Mouse (Mus musculus): ENCODE measurements around the gene Ikbip. TPM values are rescaled to one million over a fixed set of nuclear protein-coding genes. Genes with fewer than 3 reads are reported as not detected.

Ikbip gene
- total and polyA plus RNA-seq, 2 experiments from 2014 or later = 21.1 to 31.0 TPM

GRCm38 (mm10) chr10:91060742-91061141 lies 22.0 kb upstream of the Ikbip start:
- H3K9me3 ChIP-seq (replicated peaks; ENCODE audit: control insufficient read depth, low read length) = no peaks in the 10 kb centered on the region
- no peak overlapping the region for H3K4me2 ChIP-seq (ENCODE audit: low read depth, low read length)
- no peak overlapping the region for H3K27ac ChIP-seq (ENCODE audit: low read depth)
- H3K36me3 ChIP-seq (replicated peaks; ENCODE audit: control insufficient read depth, insufficient read depth, low read length) = peaks cover 29% of the 10 kb centered on the region
- H3K9ac ChIP-seq (replicated peaks; ENCODE audit: low read depth, low read length) = no peak overlapping the region
- ATAC-seq (ENCODE audit: insufficient read depth, low read depth) (peak; percentile 67), DNase-seq (ENCODE audit: low spot score) (peak; percentile 40)
- no peak for TF ChIP-seq EP300 (IDR thresholded peaks at IDR 0.05; ENCODE audit: low read depth)
- TF ChIP-seq CTCF (IDR thresholded peaks at IDR 0.05; ENCODE audit: low read depth) = peak; percentile 51
- H3K4me1 ChIP-seq (ENCODE audit: control insufficient read depth, insufficient read depth) = no peaks in the 10 kb centered on the region
- no peaks in the 10 kb centered on the region for H3K27me3 ChIP-seq (ENCODE audit: control insufficient read depth, insufficient read depth, low read length)
- H3K4me3 ChIP-seq (ENCODE audit: low read depth, low read length) = no peak overlapping the region
- WGBS = 32% methylated on average over 5 of the region's 5 CpGs

- H3K27me3 ChIP-seq (ENCODE audit: control insufficient read depth, insufficient read depth, low read length) = no peaks in the 10 kb centered on the region
- DNase-seq (ENCODE audit: low spot score) (no peak), ATAC-seq (ENCODE audit: insufficient read depth, low read depth) (no peak)
- no peaks in the 10 kb centered on the region for H3K9me3 ChIP-seq (replicated peaks; ENCODE audit: control insufficient read depth, low read length)
- no peak for TF ChIP-seq EP300 (IDR thresholded peaks at IDR 0.05; ENCODE audit: low read depth)
- TF ChIP-seq CTCF (IDR thresholded peaks at IDR 0.05; ENCODE audit: low read depth) = no peak
- no peak overlapping the region for H3K9ac ChIP-seq (replicated peaks; ENCODE audit: low read depth, low read length)
- H3K4me1 ChIP-seq (ENCODE audit: control insufficient read depth, insufficient read depth) = no peaks in the 10 kb centered on the region
- no peak overlapping the region for H3K4me3 ChIP-seq (ENCODE audit: low read depth, low read length)
- WGBS = 86% methylated on average over 6 of the region's 6 CpGs
- H3K27ac ChIP-seq (ENCODE audit: low read depth) = no peak overlapping the region
- no peak overlapping the region for H3K4me2 ChIP-seq (ENCODE audit: low read depth, low read length)
- peaks cover 42% of the 10 kb centered on the region for H3K36me3 ChIP-seq (replicated peaks; ENCODE audit: control insufficient read depth, insufficient read depth, low read length)
These were observed 20.4 kb upstream of the Ikbip start for GRCm38 (mm10) chr10:91062355-91062754.

DNA sequence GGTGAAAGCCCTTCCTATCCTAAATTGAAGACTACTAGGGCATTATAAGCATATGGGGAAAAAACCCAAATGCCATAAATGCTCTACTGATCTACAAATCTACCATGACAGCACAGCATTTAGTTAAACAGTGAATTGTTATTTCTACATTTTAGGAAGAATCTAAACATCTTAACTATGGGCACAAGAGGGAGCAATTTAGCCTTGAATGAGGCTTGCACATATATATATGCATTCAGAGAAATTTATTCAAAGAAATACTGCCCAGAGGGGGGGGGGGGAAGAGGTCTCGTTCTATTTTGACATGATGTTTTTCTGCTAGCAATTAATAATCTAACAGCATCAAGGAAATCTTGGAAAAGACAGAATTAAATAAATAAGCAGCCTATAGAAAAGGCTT lies 11.0 kb upstream of the Ikbip start:
- Histone ChIP-seq H3K9me3 (replicated peaks; ENCODE audit: control insufficient read depth, low read length) (no peaks in the 10 kb centered on the region), H3K27me3 (ENCODE audit: control insufficient read depth, insufficient read depth, low read length) (no peaks in the 10 kb centered on the region), H3K4me1 (ENCODE audit: control insufficient read depth, insufficient read depth) (no peaks in the 10 kb centered on the region), H3K4me2 (ENCODE audit: low read depth, low read length) (no peak overlapping the region), H3K27ac (ENCODE audit: low read depth) (no peak overlapping the region), H3K9ac (replicated peaks; ENCODE audit: low read depth, low read length) (no peak overlapping the region), H3K36me3 (replicated peaks; ENCODE audit: control insufficient read depth, insufficient read depth, low read length) (peaks cover 40% of the 10 kb centered on the region), H3K4me3 (ENCODE audit: low read depth, low read length) (no peak overlapping the region)
- WGBS = 36% methylated on average over 1 of the region's 1 CpGs
- TF ChIP-seq CTCF (IDR thresholded peaks at IDR 0.05; ENCODE audit: low read depth) (peak; percentile 32), EP300 (IDR thresholded peaks at IDR 0.05; ENCODE audit: low read depth) (no peak)
- ATAC-seq (ENCODE audit: insufficient read depth, low read depth) = no peak
- no peak for DNase-seq (ENCODE audit: low spot score)

DNA sequence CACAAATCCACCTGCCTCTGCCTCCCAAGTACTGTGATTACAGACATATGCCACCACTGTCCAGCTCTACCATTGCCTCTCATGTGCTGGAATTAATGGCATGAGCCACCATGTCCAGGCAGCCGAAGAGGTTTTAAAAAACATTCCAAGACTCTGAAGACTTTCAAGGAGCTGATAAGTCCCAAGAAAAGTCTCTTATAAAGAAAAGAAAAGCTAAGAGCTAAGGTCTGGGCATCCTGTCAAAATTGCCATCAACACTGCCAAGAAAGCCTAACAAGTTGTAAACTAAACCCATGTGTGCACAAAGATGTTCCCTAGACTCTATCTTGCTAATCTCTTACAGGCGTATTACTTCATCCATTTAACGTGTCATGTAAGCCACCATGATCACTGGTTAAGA lies 9.4 kb upstream of the Ikbip start:
- H3K9me3 ChIP-seq (replicated peaks; ENCODE audit: control insufficient read depth, low read length) = no peaks in the 10 kb centered on the region
- no peak overlapping the region for H3K27ac ChIP-seq (ENCODE audit: low read depth)
- TF ChIP-seq EP300 (IDR thresholded peaks at IDR 0.05; ENCODE audit: low read depth) = no peak
- TF ChIP-seq CTCF (IDR thresholded peaks at IDR 0.05; ENCODE audit: low read depth) = no peak
- ATAC-seq (ENCODE audit: insufficient read depth, low read depth) = no peak
- no peaks in the 10 kb centered on the region for H3K27me3 ChIP-seq (ENCODE audit: control insufficient read depth, insufficient read depth, low read length)
- H3K4me1 ChIP-seq (ENCODE audit: control insufficient read depth, insufficient read depth) = no peaks in the 10 kb centered on the region
- no peak for DNase-seq (ENCODE audit: low spot score)
- H3K4me2 ChIP-seq (ENCODE audit: low read depth, low read length) = no peak overlapping the region
- H3K4me3 ChIP-seq (ENCODE audit: low read depth, low read length) = no peak overlapping the region
- peaks cover 46% of the 10 kb centered on the region for H3K36me3 ChIP-seq (replicated peaks; ENCODE audit: control insufficient read depth, insufficient read depth, low read length)
- H3K9ac ChIP-seq (replicated peaks; ENCODE audit: low read depth, low read length) = no peak overlapping the region
- WGBS = 61% methylated on average over 3 of the region's 3 CpGs

DNA sequence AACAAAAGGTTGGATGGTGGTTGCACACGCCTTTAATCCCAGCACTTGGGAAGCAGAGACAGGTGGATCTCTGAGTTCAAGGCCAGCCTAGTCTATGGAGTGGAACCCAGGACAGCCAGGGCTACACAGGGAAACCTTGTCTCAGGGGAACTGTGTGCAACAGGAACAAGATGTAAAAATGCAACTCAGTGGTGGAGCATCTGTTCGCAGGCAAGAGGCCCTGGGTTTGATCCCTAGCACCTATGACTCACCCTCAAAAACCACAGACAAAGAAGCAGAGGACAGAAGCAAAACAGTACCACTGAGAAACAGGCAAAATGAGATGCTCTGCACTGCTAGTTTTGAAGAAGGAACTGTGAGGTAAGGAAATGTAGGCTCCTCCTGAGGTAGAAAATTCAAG lies 6.1 kb upstream of the Ikbip start:
- Histone ChIP-seq H3K27ac (ENCODE audit: low read depth) (no peak overlapping the region), H3K4me1 (ENCODE audit: control insufficient read depth, insufficient read depth) (no peaks in the 10 kb centered on the region), H3K4me2 (ENCODE audit: low read depth, low read length) (no peak overlapping the region), H3K9me3 (replicated peaks; ENCODE audit: control insufficient read depth, low read length) (no peaks in the 10 kb centered on the region), H3K36me3 (replicated peaks; ENCODE audit: control insufficient read depth, insufficient read depth, low read length) (peaks cover 49% of the 10 kb centered on the region), H3K27me3 (ENCODE audit: control insufficient read depth, insufficient read depth, low read length) (no peaks in the 10 kb centered on the region), H3K4me3 (ENCODE audit: low read depth, low read length) (no peak overlapping the region), H3K9ac (replicated peaks; ENCODE audit: low read depth, low read length) (no peak overlapping the region)
- TF ChIP-seq CTCF (IDR thresholded peaks at IDR 0.05; ENCODE audit: low read depth) (no peak), EP300 (IDR thresholded peaks at IDR 0.05; ENCODE audit: low read depth) (no peak)
- 79% methylated on average over 2 of the region's 2 CpGs for WGBS
- DNase-seq (ENCODE audit: low spot score) (no peak), ATAC-seq (ENCODE audit: insufficient read depth, low read depth) (no peak)

DNA sequence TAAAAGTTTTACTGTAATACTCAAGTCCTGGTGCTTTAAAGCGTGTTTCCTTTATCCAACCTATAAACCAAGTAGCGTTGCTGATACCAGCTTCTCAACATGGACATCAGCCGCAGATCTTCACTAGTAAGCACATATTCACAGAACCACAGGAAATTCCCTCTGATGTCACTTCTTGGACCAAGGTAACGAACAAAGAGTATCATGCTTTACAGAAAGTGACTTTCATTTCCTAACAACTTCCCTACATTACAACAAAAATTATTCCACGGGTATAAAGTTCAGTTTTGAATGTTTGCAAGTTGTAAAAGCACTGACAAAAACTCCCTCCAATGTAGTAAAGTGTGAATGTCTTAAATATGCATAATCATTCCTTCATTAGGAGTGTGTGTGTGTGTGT lies 2.2 kb upstream of the Ikbip start:
- TF ChIP-seq CTCF (IDR thresholded peaks at IDR 0.05; ENCODE audit: low read depth) (no peak), EP300 (IDR thresholded peaks at IDR 0.05; ENCODE audit: low read depth) (no peak)
- no peak for DNase-seq (ENCODE audit: low spot score)
- Histone ChIP-seq H3K9me3 (replicated peaks; ENCODE audit: control insufficient read depth, low read length) (no peaks in the 10 kb centered on the region), H3K4me2 (ENCODE audit: low read depth, low read length) (peak overlapping the region; percentile 21; the same call in 1 of the 2 replicates), H3K27ac (ENCODE audit: low read depth) (no peak overlapping the region), H3K4me1 (ENCODE audit: control insufficient read depth, insufficient read depth) (peaks cover 7% of the 10 kb centered on the region; the same call in 1 of the 2 replicates), H3K27me3 (ENCODE audit: control insufficient read depth, insufficient read depth, low read length) (no peaks in the 10 kb centered on the region), H3K36me3 (replicated peaks; ENCODE audit: control insufficient read depth, insufficient read depth, low read length) (peaks cover 35% of the 10 kb centered on the region), H3K9ac (replicated peaks; ENCODE audit: low read depth, low read length) (no peak overlapping the region), H3K4me3 (ENCODE audit: low read depth, low read length) (peak overlapping the region; percentile 3; the same call in 1 of the 2 replicates)
- 64% methylated on average over 5 of the region's 5 CpGs for WGBS
- no peak for ATAC-seq (ENCODE audit: insufficient read depth, low read depth)

All from heart, postnatal 0 days (tissue).